In genomic region chr4:98789133-98789765, GRCm38 (mm10) we compare ENCODE assay signal across 8 mouse cellular contexts. TPM values are rescaled to one million over a fixed set of nuclear protein-coding genes. Genes with fewer than 3 reads are reported as not detected.
DNase-seq lines count a peak whose midpoint lies in the region; ATAC-seq and TF ChIP-seq lines count a peak whose summit lies in the region.
"Had no signal": no experiment of that assay in that cellular context is flagged by ENCODE, and none has a peak within 500 bp of the region (broad histone marks: within the 10 kb centered on the region; RNA-seq: fewer than 3 reads in every experiment).

No protein-coding gene starts in this region.

- H3K4me3 ChIP-seq in lung, embryonic 15.5 days: peak overlapping the region; percentile 6
- peak overlapping the region; percentile 39 for H3K4me3 ChIP-seq in forebrain, embryonic 16.5 days (replicated peaks; ENCODE audit: low read length)
- H3K4me3 ChIP-seq in liver, embryonic 12.5 days: no peak overlapping the region
- H3K4me3 ChIP-seq in stomach, postnatal 0 days (ENCODE audit: low read depth, low read length): peak overlapping the region; percentile 26; the same call in 1 of the 2 replicates

- H3K27ac ChIP-seq in lung, embryonic 15.5 days: peak overlapping the region; percentile 82
- no peak overlapping the region for H3K27ac ChIP-seq in forebrain, embryonic 16.5 days (ENCODE audit: low read length)
- no peak overlapping the region for H3K27ac ChIP-seq in liver, embryonic 12.5 days
- no peak overlapping the region for H3K27ac ChIP-seq in stomach, postnatal 0 days (replicated peaks)

- no peak overlapping the region for H3K9ac ChIP-seq in lung, embryonic 15.5 days
- no peak overlapping the region for H3K9ac ChIP-seq in forebrain, embryonic 16.5 days (replicated peaks; ENCODE audit: low read depth, low read length)
- H3K9ac ChIP-seq in liver, embryonic 12.5 days: no peak overlapping the region
- H3K9ac ChIP-seq in stomach, postnatal 0 days (ENCODE audit: low read length): no peak overlapping the region

- no peak for DNase-seq in lung, postnatal 36 days
- DNase-seq in stomach, postnatal 0 days (ENCODE audit: low spot score): no peak
- DNase-seq in layer of hippocampus, postnatal 25 days (ENCODE audit: extremely low spot score in 1 of 2, low spot score in 1 of 2): no peak
- DNase-seq: cerebellum, adult 11 months had no signal

- H3K36me3 ChIP-seq in lung, embryonic 15.5 days: peaks cover 8% of the 10 kb centered on the region; the same call in 1 of the 2 replicates
- no peaks in the 10 kb centered on the region for H3K36me3 ChIP-seq in forebrain, embryonic 16.5 days (ENCODE audit: control insufficient read depth, insufficient read depth)
- H3K36me3 ChIP-seq in liver, embryonic 12.5 days: no peaks in the 10 kb centered on the region
- no peaks in the 10 kb centered on the region for H3K36me3 ChIP-seq in stomach, postnatal 0 days (ENCODE audit: control insufficient read depth, insufficient read depth, low read length)

- no peaks in the 10 kb centered on the region for H3K9me3 ChIP-seq in lung, embryonic 15.5 days
- H3K9me3 ChIP-seq in forebrain, embryonic 16.5 days (ENCODE audit: control insufficient read depth, low read length): no peaks in the 10 kb centered on the region
- no peaks in the 10 kb centered on the region for H3K9me3 ChIP-seq in liver, embryonic 12.5 days (replicated peaks)
- H3K9me3 ChIP-seq in stomach, postnatal 0 days (ENCODE audit: control insufficient read depth, low read length): no peaks in the 10 kb centered on the region

- TF ChIP-seq CTCF in stomach, postnatal 0 days (IDR thresholded peaks at IDR 0.05; ENCODE audit: low read depth): no peak

- no peak; the same call in 1 of the 2 replicates for ATAC-seq in lung, embryonic 15.5 days (ENCODE audit: borderline replicate concordance, extremely low read depth, low FRiP score, low TSS enrichment)
- ATAC-seq in forebrain, embryonic 16.5 days: peak; percentile 24; the same call in 1 of the 2 replicates
- no peak for ATAC-seq in liver, embryonic 12.5 days
- no peak for ATAC-seq in stomach, postnatal 0 days (ENCODE audit: low FRiP score, low TSS enrichment)
- no peak for ATAC-seq in erythroid progenitor cell, adult 5-6 weeks (replicated peaks; ENCODE audit: low FRiP score, poor library complexity, severe bottlenecking)

- H3K4me1 ChIP-seq in lung, embryonic 15.5 days: peaks cover 28% of the 10 kb centered on the region
- H3K4me1 ChIP-seq in forebrain, embryonic 16.5 days (replicated peaks; ENCODE audit: control insufficient read depth, insufficient read depth, low read length): peaks cover 16% of the 10 kb centered on the region
- H3K4me1 ChIP-seq in liver, embryonic 12.5 days: no peaks in the 10 kb centered on the region
- H3K4me1 ChIP-seq in stomach, postnatal 0 days (replicated peaks; ENCODE audit: control insufficient read depth, insufficient read depth): no peaks in the 10 kb centered on the region

- no peaks in the 10 kb centered on the region for H3K27me3 ChIP-seq in lung, embryonic 15.5 days
- no peaks in the 10 kb centered on the region for H3K27me3 ChIP-seq in forebrain, embryonic 16.5 days (replicated peaks; ENCODE audit: control insufficient read depth, insufficient read depth, low read length)
- peaks cover 9% of the 10 kb centered on the region; the same call in 1 of the 2 replicates for H3K27me3 ChIP-seq in liver, embryonic 12.5 days (replicated peaks)
- H3K27me3 ChIP-seq in stomach, postnatal 0 days (ENCODE audit: control insufficient read depth, insufficient read depth, low read length): no peaks in the 10 kb centered on the region

- no peak for TF ChIP-seq EP300 in stomach, postnatal 0 days (optimal IDR thresholded peaks at IDR 0.05)

- WGBS in lung, embryonic 15.5 days: 46% methylated on average over 7 of the region's 7 CpGs
- WGBS in forebrain, embryonic 16.5 days: 38% methylated on average over 7 of the region's 7 CpGs
- WGBS in liver, embryonic 12.5 days (ENCODE audit: insufficient replicate concordance): 66% methylated on average over 7 of the region's 7 CpGs
- 31% methylated on average over 7 of the region's 7 CpGs for whole genome bisulfite sequencing in stomach, postnatal 0 days

- peak overlapping the region; percentile 51 for H3K4me2 ChIP-seq in lung, embryonic 15.5 days
- peak overlapping the region; percentile 64 for H3K4me2 ChIP-seq in forebrain, embryonic 16.5 days (ENCODE audit: low read length)
- H3K4me2 ChIP-seq in liver, embryonic 12.5 days: peak overlapping the region; percentile 39
- H3K4me2 ChIP-seq in stomach, postnatal 0 days (replicated peaks; ENCODE audit: low read depth): peak overlapping the region; percentile 52

RNA-seq across cellular contexts. Expression of gene Kank4, which starts 28.1 kb away (rescaled TPM):
- polyA plus RNA-seq in lung, embryonic 15.5 days (2015; fragmentation: Nextera tagmentation; extraction: Ambion mirVana): 3.7 and 3.9 TPM in 2 replicates
- polyA plus RNA-seq in forebrain, embryonic 16.5 days (2015; fragmentation: Nextera tagmentation; extraction: Ambion mirVana): 0.29 and 0.46 TPM in 2 replicates
- 0.10 and 0.18 TPM in 2 replicates for polyA plus RNA-seq in liver, embryonic 12.5 days (2016; fragmentation: Nextera tagmentation; extraction: Ambion mirVana)
- polyA plus RNA-seq in stomach, postnatal 0 days (2015; fragmentation: Nextera tagmentation; extraction: Ambion mirVana): 0.41 and 0.46 TPM in 2 replicates
- not detected in 2 replicates for total RNA-seq in erythroid progenitor cell, adult 5-6 weeks (2015; ENCODE audit: low replicate concordance)
- not detected in 2 replicates for total RNA-seq in erythroid progenitor cell, adult 5-6 weeks (2017; ENCODE audit: low replicate concordance)
- 1 to 10 TPM; 2.4 to 2.7 TPM for total RNA-seq in layer of hippocampus, postnatal 25 days (2021)

RNA-seq across cellular contexts. Expression of gene I0C0044D17Rik, which starts 34.4 kb away (rescaled TPM):
- polyA plus RNA-seq in lung, embryonic 15.5 days (2015; fragmentation: Nextera tagmentation; extraction: Ambion mirVana): not detected in 2 replicates
- not detected in 2 replicates for polyA plus RNA-seq in forebrain, embryonic 16.5 days (2015; fragmentation: Nextera tagmentation; extraction: Ambion mirVana)
- polyA plus RNA-seq in liver, embryonic 12.5 days (2016; fragmentation: Nextera tagmentation; extraction: Ambion mirVana): not detected in 2 replicates
- not detected in 2 replicates for polyA plus RNA-seq in stomach, postnatal 0 days (2015; fragmentation: Nextera tagmentation; extraction: Ambion mirVana)
- total RNA-seq in erythroid progenitor cell, adult 5-6 weeks (2015; ENCODE audit: low replicate concordance): not detected in 2 replicates
- not detected in 2 replicates for total RNA-seq in erythroid progenitor cell, adult 5-6 weeks (2017; ENCODE audit: low replicate concordance)
- not detected for total RNA-seq in layer of hippocampus, postnatal 25 days (2021)
